Mouse (Mus musculus): Measurements from ENCODE around the gene Hydin.
"Not testable (repeated sequence)": the region's sequence is repeated elsewhere in the genome, so short reads cannot be mapped to it uniquely, and the experiment has no call there.

Gene Hydin

GRCm38 (mm10) chr8:110266741-110267140 is at the start of gene Hydin:
Gene Hydin, plus strand, starts transcription at chr8:110266977.
- peak; percentile 96 for DNase-seq (ENCODE audit: extremely low spot score, low spot score)

DNA sequence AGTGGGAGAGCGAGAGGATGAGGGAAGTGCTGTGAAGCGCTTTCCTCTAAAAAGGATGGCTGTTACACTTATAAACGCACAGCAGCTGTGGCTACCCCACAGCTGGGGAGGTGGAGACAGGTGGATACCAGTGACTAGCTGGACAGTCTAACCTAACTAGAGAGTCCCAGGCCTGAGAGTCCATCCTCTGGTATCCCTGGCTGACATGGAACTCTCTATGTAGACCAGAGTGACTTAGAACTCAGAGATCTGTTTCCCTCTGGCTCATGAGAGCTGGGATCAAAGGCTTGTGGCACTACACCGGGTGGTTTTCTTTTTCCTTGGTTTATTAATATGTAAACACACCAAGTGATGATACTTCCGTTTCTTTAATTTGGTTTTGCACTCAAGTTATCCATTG is 49.6 kb upstream of the Hydin start:
- no peak for DNase-seq (ENCODE audit: extremely low spot score, low spot score)

- DNase-seq (ENCODE audit: extremely low spot score, low spot score): peak; percentile 100
These were observed 49.1 kb upstream of the Hydin start for GRCm38 (mm10) chr8:110217681-110218131.

DNA sequence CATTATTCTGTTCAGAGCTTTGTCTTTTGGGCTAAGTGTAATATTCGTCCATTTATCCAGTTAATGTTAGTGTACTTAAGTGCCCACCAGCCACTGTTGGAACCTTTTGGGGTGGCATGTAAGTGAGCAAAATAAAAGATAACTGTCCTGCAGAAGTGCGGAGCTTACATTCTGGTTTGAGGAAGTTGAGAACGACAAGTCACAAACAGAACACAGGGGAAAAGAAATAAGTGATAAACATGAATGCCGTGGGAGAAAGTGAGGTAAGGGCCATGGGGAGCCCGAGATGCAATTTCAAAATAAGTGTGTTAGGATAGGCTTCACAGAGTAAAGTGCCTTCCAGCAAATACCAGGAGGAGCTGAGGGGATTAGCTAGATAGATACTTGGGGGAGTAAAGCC is 48.3 kb upstream of the Hydin start:
- no peak for DNase-seq (ENCODE audit: extremely low spot score, low spot score)

GRCm38 (mm10) chr8:110220936-110221335 is 45.8 kb upstream of the Hydin start:
- DNase-seq (ENCODE audit: extremely low spot score, low spot score): no peak

DNA sequence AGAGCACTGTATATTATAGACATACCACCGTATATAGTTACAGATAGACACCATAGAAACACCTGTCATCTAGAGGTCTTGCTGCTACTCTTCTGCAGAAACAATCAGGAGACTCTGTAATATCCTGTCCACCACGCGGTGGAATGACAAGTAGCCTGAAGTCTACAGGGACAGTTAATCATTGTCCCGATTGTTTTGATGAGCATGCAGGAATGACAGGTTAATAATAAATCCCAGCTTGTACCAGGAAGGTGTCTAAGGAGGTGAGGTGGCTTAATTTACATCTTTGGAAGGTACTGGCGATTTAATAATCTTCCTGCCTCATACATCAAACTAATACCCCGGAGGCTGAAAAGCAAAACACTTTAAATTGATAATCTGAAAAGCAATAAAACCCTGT is 36.0 kb upstream of the Hydin start:
- DNase-seq (ENCODE audit: extremely low spot score, low spot score): no peak

DNA sequence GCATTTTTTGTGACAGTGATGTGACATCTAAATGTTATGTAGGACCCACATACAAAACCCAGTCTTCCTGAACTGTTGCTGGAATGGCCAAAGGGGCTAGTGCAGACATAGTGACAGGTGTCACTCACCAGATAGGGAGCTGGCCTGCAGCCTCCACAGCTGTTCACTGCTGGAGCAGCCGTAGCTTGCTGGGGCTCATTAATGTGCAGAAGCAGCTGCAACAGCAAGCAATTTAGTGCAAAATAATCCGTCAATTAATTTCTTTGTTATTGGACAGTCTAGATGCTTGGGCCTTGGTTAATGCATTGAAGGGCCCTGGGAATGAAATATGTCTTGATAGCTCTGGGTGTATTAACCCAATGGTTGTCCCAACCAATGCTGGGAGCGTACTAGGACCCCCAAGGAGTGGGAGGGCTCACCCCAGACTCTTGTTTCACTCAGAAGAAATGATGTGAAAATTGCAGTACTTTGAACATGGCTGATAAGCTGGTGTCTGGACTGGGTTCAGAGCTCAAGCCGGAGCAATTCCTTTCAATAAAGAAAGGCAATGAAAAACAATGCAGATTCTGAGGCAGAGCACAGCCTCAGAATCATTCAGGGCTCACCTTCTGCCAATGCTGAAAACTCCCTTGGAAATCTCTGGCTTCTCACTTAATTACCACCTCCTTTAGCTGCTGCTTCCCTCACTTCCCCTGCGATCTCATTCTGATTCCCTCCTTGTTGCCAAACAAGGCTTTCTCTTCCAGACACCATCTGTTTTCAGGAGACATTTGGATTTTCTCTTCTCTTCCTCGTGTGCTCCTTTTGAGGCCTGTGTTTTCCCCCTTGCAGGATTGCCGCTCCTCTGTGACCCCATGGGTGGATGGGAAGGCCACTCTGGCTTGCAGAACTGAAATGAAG is 24.2 kb upstream of the Hydin start:
- no peak for DNase-seq (ENCODE audit: extremely low spot score, low spot score)

GRCm38 (mm10) chr8:110244566-110244965 is 22.2 kb upstream of the Hydin start:
- no peak for DNase-seq (ENCODE audit: extremely low spot score, low spot score)

- no peak for DNase-seq (ENCODE audit: extremely low spot score, low spot score)
These were observed 19.5 kb upstream of the Hydin start for GRCm38 (mm10) chr8:110247238-110247637.

- DNase-seq (ENCODE audit: extremely low spot score, low spot score): no peak
These were observed 12.8 kb upstream of the Hydin start for GRCm38 (mm10) chr8:110253986-110254385.

- DNase-seq (ENCODE audit: extremely low spot score, low spot score): no peak
These were observed 926 bp upstream of the Hydin start for GRCm38 (mm10) chr8:110265796-110266305.

GRCm38 (mm10) chr8:110267268-110267667 is 491 bp downstream of the Hydin start:
- DNase-seq (ENCODE audit: extremely low spot score, low spot score): no peak

GRCm38 (mm10) chr8:110270659-110271058 is 3.9 kb downstream of the Hydin start:
- no peak for DNase-seq (ENCODE audit: extremely low spot score, low spot score)

DNA sequence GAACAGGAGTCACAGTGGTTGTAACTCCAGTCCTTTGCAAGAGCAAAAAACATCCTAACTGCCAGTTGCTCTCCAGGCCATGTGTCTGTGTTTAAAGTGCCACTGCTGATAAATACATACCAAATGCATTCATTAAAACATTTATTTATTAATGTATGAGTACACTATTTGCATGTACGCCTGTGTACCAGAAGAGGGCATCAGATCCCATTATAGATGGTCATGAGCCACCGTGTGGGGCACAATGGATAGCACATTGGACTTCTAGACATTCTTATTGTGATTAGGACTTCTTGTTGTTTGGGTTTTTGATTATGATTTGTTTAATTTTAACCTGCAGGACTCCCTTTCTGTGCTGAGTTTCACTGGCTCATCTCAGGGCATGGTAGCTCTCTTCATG is 6.6 kb downstream of the Hydin start:
- no peak for DNase-seq (ENCODE audit: extremely low spot score, low spot score)

- no peak for DNase-seq (ENCODE audit: extremely low spot score, low spot score)
These were observed 8.9 kb downstream of the Hydin start for GRCm38 (mm10) chr8:110275465-110276258.

DNA sequence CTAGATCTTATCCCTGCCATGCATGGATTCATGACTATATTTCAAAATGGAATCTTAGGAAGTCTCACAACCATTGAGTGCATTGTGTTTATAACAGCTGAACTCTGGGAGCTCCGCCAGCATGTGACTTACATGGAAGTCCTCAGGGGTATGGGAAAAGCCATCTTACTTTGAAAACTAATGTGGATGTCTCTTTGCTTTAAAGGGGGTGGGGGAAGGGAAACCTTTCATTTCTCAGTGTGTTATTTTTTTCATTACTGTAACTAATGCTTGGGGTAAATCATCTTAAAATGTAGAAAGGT is 9.4 kb downstream of the Hydin start:
- DNase-seq (ENCODE audit: extremely low spot score, low spot score): no peak

DNA sequence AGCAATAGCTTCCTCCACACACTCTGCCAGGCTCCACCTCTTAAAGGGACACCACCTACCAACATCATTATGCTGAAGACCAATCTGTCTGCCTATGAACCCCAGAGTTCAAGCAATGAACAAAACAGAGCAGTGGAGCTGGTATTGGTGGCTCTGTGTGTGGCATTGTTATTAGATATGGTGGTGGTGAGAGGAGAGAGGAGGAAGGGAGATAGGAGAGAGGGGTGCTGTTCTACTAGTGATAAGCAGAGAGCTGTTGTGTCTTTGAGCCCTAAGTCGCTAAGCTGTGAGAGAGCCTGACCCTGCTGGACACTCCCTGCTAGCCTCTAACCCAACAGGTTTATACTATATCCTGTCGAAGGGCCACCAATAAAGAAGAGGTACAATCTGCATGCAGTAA is 45.9 kb downstream of the Hydin start:
- no peak for DNase-seq (ENCODE audit: extremely low spot score, low spot score)

- no peak for DNase-seq (ENCODE audit: extremely low spot score, low spot score)
These were observed 49.0 kb downstream of the Hydin start for GRCm38 (mm10) chr8:110315826-110316225.

DNA sequence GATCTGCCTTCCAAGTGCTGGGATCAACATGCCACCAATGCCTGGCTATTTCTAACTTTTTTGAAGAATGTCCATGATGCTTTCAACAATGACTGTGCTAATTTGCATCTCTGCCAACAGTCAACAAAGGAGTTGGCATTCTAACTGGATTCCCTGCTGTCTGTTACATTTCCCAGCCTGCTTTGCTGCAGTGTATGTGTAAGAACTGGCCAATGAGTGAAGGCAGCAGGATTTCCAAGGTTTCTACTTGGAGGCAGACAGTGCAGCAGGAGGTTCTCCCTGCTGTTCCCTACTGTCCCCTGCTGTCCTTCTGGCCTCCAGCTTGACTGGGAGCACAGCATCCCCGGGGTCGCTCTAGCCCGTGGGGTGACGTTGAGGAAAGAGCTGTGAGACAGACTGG is 52.8 kb downstream of the Hydin start:
- DNase-seq (ENCODE audit: extremely low spot score, low spot score): no peak

- DNase-seq (ENCODE audit: extremely low spot score, low spot score): no peak
These were observed 54.7 kb downstream of the Hydin start for GRCm38 (mm10) chr8:110321446-110321845.

DNA sequence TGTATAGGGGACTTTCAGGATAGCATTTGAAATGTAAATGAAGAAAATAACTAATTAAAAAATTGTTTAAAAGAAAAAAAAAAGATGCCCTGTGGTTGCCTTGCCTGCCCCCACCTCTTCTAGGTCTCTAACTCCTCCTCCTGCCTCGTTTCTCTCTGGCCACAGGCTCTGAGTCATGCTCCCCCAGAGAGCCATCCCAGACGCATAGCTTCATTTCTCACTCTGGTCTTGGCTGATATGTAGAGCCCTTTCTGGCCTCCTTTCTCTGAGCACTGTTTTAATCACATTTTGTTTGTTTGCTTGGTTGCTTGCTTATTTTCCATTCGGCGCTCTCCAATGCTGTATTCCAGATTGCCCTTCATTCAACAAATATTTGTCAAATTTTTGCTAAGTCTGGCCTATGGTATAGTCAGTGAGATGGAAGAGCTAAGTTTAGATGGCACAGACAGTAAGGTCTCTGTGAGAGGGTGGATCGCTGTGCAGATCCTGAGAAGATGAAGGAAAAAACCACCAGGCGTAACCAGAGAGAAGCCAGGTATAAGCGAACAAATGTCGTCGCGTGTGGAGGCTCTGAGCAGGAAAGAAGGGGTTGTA is 57.3 kb downstream of the Hydin start:
- no peak for DNase-seq (ENCODE audit: extremely low spot score, low spot score)

DNA sequence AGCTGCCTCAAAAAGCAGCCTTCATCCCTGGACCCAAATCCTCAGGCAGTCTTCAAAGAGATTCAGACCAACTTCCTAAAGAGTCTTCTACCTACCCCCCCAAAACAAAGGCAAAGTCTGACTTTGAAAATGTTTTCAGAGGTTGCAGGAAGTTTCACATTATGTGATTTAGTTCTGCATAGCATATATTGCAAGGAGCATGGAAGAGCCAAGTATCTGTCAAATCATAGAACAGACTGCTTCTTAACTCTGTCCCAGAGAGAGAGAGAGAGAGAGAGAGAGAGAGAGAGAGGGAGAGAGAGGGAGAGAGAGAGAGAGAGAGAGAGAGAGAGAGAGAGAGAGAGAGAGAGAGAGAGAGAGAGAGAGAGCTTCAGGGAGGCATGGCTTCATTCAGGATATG is 60.3 kb downstream of the Hydin start:
- not testable (repeated sequence) for DNase-seq (ENCODE audit: extremely low spot score, low spot score)

Data from neural tube, embryonic 10.5 days (tissue).